Mouse (Mus musculus) kidney, embryonic 15.5 days (tissue): Measurements from ENCODE around the gene Nfix. TPM values are rescaled to one million over a fixed set of nuclear protein-coding genes. Genes with fewer than 3 reads are reported as not detected.

ENCODE experiments used
- ATAC-seq: fragments of 200-750 bp; cut with Nextera tagmentation; replicated peaks from 2 replicates; pipeline ENCODE4 v1.8.0; 2017; ENCODE audit warnings: moderate TSS enrichment; ENCODE audit not compliant: low FRiP score
- H3K27ac ChIP-seq: fragments of 300-500 bp; sonication (generic); 2 replicates; pipeline ENCODE4 v1.5.1; 2015; ENCODE audit warnings: mild to moderate bottlenecking, inconsistent platforms
- H3K27me3 ChIP-seq: fragments of 300-500 bp; sonication (generic); 2 replicates; pipeline ENCODE4 v1.6.1; 2015; ENCODE audit warnings: inconsistent platforms
- H3K36me3 ChIP-seq: fragments of 300-500 bp; sonication (generic); 2 replicates; pipeline ENCODE4 v1.6.1; 2015; ENCODE audit warnings: inconsistent platforms
- H3K4me1 ChIP-seq: fragments of 300-500 bp; sonication (generic); 2 replicates; pipeline ENCODE4 v1.6.1; 2015; ENCODE audit warnings: inconsistent platforms
- H3K4me2 ChIP-seq: fragments of 300-500 bp; sonication (generic); 2 replicates; pipeline ENCODE4 v1.6.1; 2015; ENCODE audit warnings: moderate library complexity, mild to moderate bottlenecking, inconsistent platforms
- H3K4me3 ChIP-seq: fragments of 300-500 bp; sonication (generic); replicated peaks from 2 replicates; pipeline ENCODE4 v1.5.1; 2015; ENCODE audit warnings: mild to moderate bottlenecking, inconsistent platforms
- H3K9ac ChIP-seq: fragments of 300-500 bp; sonication (generic); 2 replicates; pipeline ENCODE4 v1.6.1; 2015; ENCODE audit warnings: mild to moderate bottlenecking, inconsistent platforms
- H3K9me3 ChIP-seq: fragments of 300-500 bp; sonication (generic); replicated peaks from 2 replicates; pipeline ENCODE4 v1.6.1; 2016; ENCODE audit warnings: inconsistent platforms
- WGBS: fragments of 180-500 bp; shearing (Covaris S2); methylation state at CpG from one replicate; pipeline ENCODE4 v1.1.7; 2015; ENCODE audit warnings: mixed read lengths; 5-methylcytosine and 5-hydroxymethylcytosine counted together
- polyA plus RNA-seq: library from polyadenylated mRNA; unstranded; fragments of >200 nt; fragmentation: Nextera tagmentation; extraction: Ambion mirVana; gene quantifications from 2 replicates; pipeline ENCODE4 v1.2.1, GENCODE M21; 2015

Gene Nfix
- polyA plus RNA-seq, 1 experiment from 2014 or later, result 15.5 TPM

GRCm38 (mm10) chr8:84709931-84710330, 90.2 kb downstream of the Nfix start:
- Histone ChIP-seq H3K27ac (no peak overlapping the region), H3K4me1 (peaks cover 85% of the 10 kb centered on the region), H3K9ac (no peak overlapping the region), H3K4me2 (no peak overlapping the region), H3K9me3 (no peaks in the 10 kb centered on the region), H3K36me3 (no peaks in the 10 kb centered on the region), H3K4me3 (no peak overlapping the region), H3K27me3 (peaks cover 76% of the 10 kb centered on the region)
- ATAC-seq, result no peak
- 82% methylated on average over 1 of the region's 1 CpGs for WGBS

GRCm38 (mm10) chr8:84708774-84709475, 91.2 kb downstream of the Nfix start:
- Histone ChIP-seq H3K27ac (no peak overlapping the region), H3K4me1 (peaks cover 85% of the 10 kb centered on the region), H3K36me3 (no peaks in the 10 kb centered on the region), H3K27me3 (peaks cover 76% of the 10 kb centered on the region), H3K4me3 (no peak overlapping the region), H3K9me3 (no peaks in the 10 kb centered on the region), H3K9ac (no peak overlapping the region), H3K4me2 (no peak overlapping the region)
- 12% methylated on average over 12 of the region's 12 CpGs for WGBS
- peak; percentile 41 for ATAC-seq

- Histone ChIP-seq H3K9me3 (no peaks in the 10 kb centered on the region), H3K4me1 (peaks cover 82% of the 10 kb centered on the region), H3K9ac (0 out of 2 replicates have a peak overlapping the region, but pooled peaks have one; percentile 14), H3K36me3 (no peaks in the 10 kb centered on the region), H3K27ac (peak overlapping the region; percentile 60), H3K4me2 (peak overlapping the region; percentile 52), H3K27me3 (peaks cover 76% of the 10 kb centered on the region), H3K4me3 (peak overlapping the region; percentile 32)
- ATAC-seq, result no peak
- 14% methylated on average over 15 of the region's 15 CpGs for WGBS
Observed at GRCm38 (mm10) chr8:84708071-84708541, 92.0 kb downstream of the Nfix start.

- H3K4me3 ChIP-seq, result peak overlapping the region; percentile 32
- ATAC-seq, result no peak
- H3K4me1 ChIP-seq, result peaks cover 75% of the 10 kb centered on the region
- peak overlapping the region; percentile 52 for H3K4me2 ChIP-seq
- H3K27ac ChIP-seq, result peak overlapping the region; percentile 60
- peaks cover 80% of the 10 kb centered on the region for H3K27me3 ChIP-seq
- H3K36me3 ChIP-seq, result no peaks in the 10 kb centered on the region
- 11% methylated on average over 22 of the region's 22 CpGs for WGBS
- no peaks in the 10 kb centered on the region for H3K9me3 ChIP-seq
- H3K9ac ChIP-seq, result peak overlapping the region; percentile 26; the same call in 1 of the 2 replicates
Observed at GRCm38 (mm10) chr8:84707267-84707883, 92.8 kb downstream of the Nfix start.

GRCm38 (mm10) chr8:84706610-84707266, 93.4 kb downstream of the Nfix start:
- Histone ChIP-seq H3K27me3 (peaks cover 87% of the 10 kb centered on the region), H3K4me2 (peak overlapping the region; percentile 52), H3K36me3 (no peaks in the 10 kb centered on the region), H3K4me1 (peaks cover 72% of the 10 kb centered on the region), H3K27ac (peak overlapping the region; percentile 60), H3K4me3 (peak overlapping the region; percentile 32), H3K9me3 (no peaks in the 10 kb centered on the region), H3K9ac (peak overlapping the region; percentile 26; the same call in 1 of the 2 replicates)
- ATAC-seq, result no peak
- WGBS, result 5% methylated on average over 45 of the region's 45 CpGs

- Histone ChIP-seq H3K9ac (no peak overlapping the region), H3K4me1 (peaks cover 72% of the 10 kb centered on the region)
Observed at GRCm38 (mm10) chr8:84705960-84706359, 94.2 kb downstream of the Nfix start.

GRCm38 (mm10) chr8:84704867-84705831, 95.0 kb downstream of the Nfix start:
- ATAC-seq, result no peak
- 3% methylated on average over 59 of the region's 61 CpGs for WGBS
- peak overlapping the region; percentile 45; the same call in 1 of the 2 replicates for H3K27ac ChIP-seq
- peaks cover 73% of the 10 kb centered on the region for H3K4me1 ChIP-seq
- no peaks in the 10 kb centered on the region for H3K36me3 ChIP-seq
- no peaks in the 10 kb centered on the region for H3K9me3 ChIP-seq
- 0 out of 2 replicates have a peak overlapping the region, but pooled peaks have one; percentile 29 for H3K9ac ChIP-seq
- peaks cover 84% of the 10 kb centered on the region for H3K27me3 ChIP-seq
- H3K4me2 ChIP-seq, result peak overlapping the region; percentile 60
- peak overlapping the region; percentile 36 for H3K4me3 ChIP-seq

More at GRCm38 (mm10) chr8:84705960-84706359, 94.2 kb downstream of the Nfix start:
- Histone ChIP-seq H3K4me3 (peak overlapping the region; percentile 36), H3K27me3 (peaks cover 90% of the 10 kb centered on the region), H3K36me3 (no peaks in the 10 kb centered on the region), H3K4me2 (peak overlapping the region; percentile 60), H3K27ac (no peak overlapping the region), H3K9me3 (no peaks in the 10 kb centered on the region)
- WGBS, result 8% methylated on average over 12 of the region's 12 CpGs
- no peak for ATAC-seq

GRCm38 (mm10) chr8:84704356-84704755, 95.8 kb downstream of the Nfix start:
- H3K36me3 ChIP-seq, result peaks cover 3% of the 10 kb centered on the region
- peaks cover 76% of the 10 kb centered on the region for H3K4me1 ChIP-seq
- H3K27me3 ChIP-seq, result peaks cover 78% of the 10 kb centered on the region
- H3K4me2 ChIP-seq, result peak overlapping the region; percentile 60
- peak; percentile 46 for ATAC-seq
- H3K9me3 ChIP-seq, result no peaks in the 10 kb centered on the region
- 0 out of 2 replicates have a peak overlapping the region, but pooled peaks have one; percentile 17 for H3K9ac ChIP-seq
- WGBS, result 2% methylated on average over 16 of the region's 16 CpGs
- peak overlapping the region; percentile 62 for H3K27ac ChIP-seq
- H3K4me3 ChIP-seq, result peak overlapping the region; percentile 36

- H3K27me3 ChIP-seq, result peaks cover 74% of the 10 kb centered on the region
Observed at GRCm38 (mm10) chr8:84703466-84704249, 96.5 kb downstream of the Nfix start.

GRCm38 (mm10) chr8:84702963-84703465, 97.1 kb downstream of the Nfix start:
- peaks cover 68% of the 10 kb centered on the region for H3K27me3 ChIP-seq
- H3K4me2 ChIP-seq, result peak overlapping the region; percentile 44
- H3K27ac ChIP-seq, result no peak overlapping the region
- peaks cover 16% of the 10 kb centered on the region for H3K36me3 ChIP-seq
- H3K9ac ChIP-seq, result no peak overlapping the region
- H3K4me1 ChIP-seq, result peaks cover 64% of the 10 kb centered on the region
- H3K9me3 ChIP-seq, result no peaks in the 10 kb centered on the region
- no peak for ATAC-seq
- peak overlapping the region; percentile 36 for H3K4me3 ChIP-seq
- WGBS, result 75% methylated on average over 6 of the region's 6 CpGs

More at GRCm38 (mm10) chr8:84703466-84704249, 96.5 kb downstream of the Nfix start:
- 12% methylated on average over 38 of the region's 38 CpGs for WGBS
- Histone ChIP-seq H3K9ac (0 out of 2 replicates have a peak overlapping the region, but pooled peaks have one; percentile 17), H3K36me3 (peaks cover 10% of the 10 kb centered on the region), H3K9me3 (no peaks in the 10 kb centered on the region), H3K4me3 (peak overlapping the region; percentile 36), H3K4me1 (peaks cover 69% of the 10 kb centered on the region), H3K4me2 (peak overlapping the region; percentile 60), H3K27ac (peak overlapping the region; percentile 62)
- no peak for ATAC-seq
